Mouse (Mus musculus) myocyte (in vitro differentiated cells): Measurements from ENCODE around the gene Asna1. TPM values are rescaled to one million over a fixed set of nuclear protein-coding genes. Genes with fewer than 3 reads are reported as not detected.

Source experiments
- H3K27me3 ChIP-seq: one replicate; pipeline ENCODE4 v1.6.1; 2011; ENCODE audit not compliant: control insufficient read depth, insufficient read depth, insufficient read length
- H3K36me3 ChIP-seq: one replicate; pipeline ENCODE4 v1.6.1; 2011; ENCODE audit not compliant: control insufficient read depth, insufficient read depth
- H3K4me2 ChIP-seq: one replicate; pipeline ENCODE4 v1.6.1; 2011; ENCODE audit warnings: low read depth, control low read depth
- H3K4me3 ChIP-seq: one replicate; pipeline ENCODE4 v1.5.1; 2011; ENCODE audit warnings: mild to moderate bottlenecking, control low read depth, moderate library complexity
- H3K79me2 ChIP-seq: one replicate; pipeline ENCODE4 v1.6.1; 2011; ENCODE audit not compliant: control insufficient read depth, insufficient read depth
- H3ac ChIP-seq: one replicate; pipeline ENCODE4 v1.6.1; 2011; ENCODE audit not compliant: control insufficient read depth, insufficient read length
- CEBPB ChIP-seq: IDR thresholded peaks from 2 replicates; pipeline ENCODE4 v1.6.1; 2011; ENCODE audit warnings: mild to moderate bottlenecking, moderate library complexity; ENCODE audit not compliant: poor library complexity, insufficient read depth, severe bottlenecking
- E2F4 ChIP-seq: IDR thresholded peaks from one replicate; pipeline ENCODE4 v1.6.1; 2011; ENCODE audit warnings: mild to moderate bottlenecking, control low read depth, moderate library complexity; ENCODE audit not compliant: insufficient read depth
- MAX ChIP-seq: IDR thresholded peaks from one replicate; pipeline ENCODE4 v1.6.1; 2011; ENCODE audit warnings: low read depth, mild to moderate bottlenecking, control low read depth
- MYOD1 ChIP-seq, 3 experiments: IDR thresholded peaks; one replicate each; pipeline ENCODE4 v1.6.1; 2011; ENCODE audit warnings: control low read depth in 2 of 3, low read depth in 2 of 3, mild to moderate bottlenecking in 2 of 3, moderate library complexity in 1 of 3; ENCODE audit not compliant: insufficient read length in 2 of 3, control insufficient read depth in 1 of 3
- MYOG ChIP-seq, 3 experiments: IDR thresholded peaks; one replicate each; pipeline ENCODE4 v1.6.1; 2011; ENCODE audit warnings: control low read depth in 2 of 3, low read depth in 2 of 3, mild to moderate bottlenecking in 2 of 3; ENCODE audit not compliant: insufficient read length in 2 of 3, control insufficient read depth in 1 of 3, insufficient read depth in 1 of 3
- POLR2A ChIP-seq: IDR thresholded peaks from one replicate; pipeline ENCODE4 v1.6.1; 2011; ENCODE audit warnings: low read depth, mild to moderate bottlenecking, control low read depth, moderate library complexity; ENCODE audit not compliant: insufficient read length
- POLR2AphosphoS2 ChIP-seq: IDR thresholded peaks from one replicate; pipeline ENCODE4 v1.6.1; 2011; ENCODE audit warnings: low read depth, control low read depth; ENCODE audit not compliant: insufficient read length
- REST ChIP-seq: IDR thresholded peaks from one replicate; pipeline ENCODE4 v1.6.1; 2011; ENCODE audit warnings: mild to moderate bottlenecking, control low read depth, moderate library complexity; ENCODE audit not compliant: insufficient read depth, insufficient read length
- SRF ChIP-seq: IDR thresholded peaks from one replicate; pipeline ENCODE4 v1.6.1; 2011; ENCODE audit warnings: low read depth; ENCODE audit not compliant: control insufficient read depth, insufficient read length
- TCF12 ChIP-seq: IDR thresholded peaks from one replicate; pipeline ENCODE4 v1.6.1; 2011; ENCODE audit warnings: mild to moderate bottlenecking, control low read depth; ENCODE audit not compliant: poor library complexity, insufficient read depth, severe bottlenecking
- TCF3 ChIP-seq: IDR thresholded peaks from one replicate; pipeline ENCODE4 v1.6.1; 2011; ENCODE audit warnings: low read depth, control low read depth; ENCODE audit not compliant: insufficient read length
- USF1 ChIP-seq: IDR thresholded peaks from one replicate; pipeline ENCODE4 v1.6.1; 2011; ENCODE audit warnings: low read depth, mild to moderate bottlenecking, control low read depth, moderate library complexity
- polyA plus RNA-seq: library from polyadenylated mRNA; unstranded; fragments of >200 nt; fragmentation: generic; extraction: Trizol; gene quantifications from one replicate; pipeline ENCODE4 v1.2.1, GENCODE M21; 2012; ENCODE audit warnings: missing spikeins

Asna1 gene
- polyA plus RNA-seq, 1 experiment = 204 TPM

GRCm38 (mm10) chr8:84975434-84975833 lies 49.6 kb downstream of the Asna1 start:
- Histone ChIP-seq H3K36me3 (peaks cover 7% of the 10 kb centered on the region), H3ac (no peak overlapping the region), H3K4me3 (peak overlapping the region; percentile 92), H3K79me2 (peaks cover 22% of the 10 kb centered on the region), H3K27me3 (no peaks in the 10 kb centered on the region), H3K4me2 (peak overlapping the region; percentile 99)
- TF ChIP-seq POLR2AphosphoS2 (peak; percentile 68), USF1 (no peak)

DNA sequence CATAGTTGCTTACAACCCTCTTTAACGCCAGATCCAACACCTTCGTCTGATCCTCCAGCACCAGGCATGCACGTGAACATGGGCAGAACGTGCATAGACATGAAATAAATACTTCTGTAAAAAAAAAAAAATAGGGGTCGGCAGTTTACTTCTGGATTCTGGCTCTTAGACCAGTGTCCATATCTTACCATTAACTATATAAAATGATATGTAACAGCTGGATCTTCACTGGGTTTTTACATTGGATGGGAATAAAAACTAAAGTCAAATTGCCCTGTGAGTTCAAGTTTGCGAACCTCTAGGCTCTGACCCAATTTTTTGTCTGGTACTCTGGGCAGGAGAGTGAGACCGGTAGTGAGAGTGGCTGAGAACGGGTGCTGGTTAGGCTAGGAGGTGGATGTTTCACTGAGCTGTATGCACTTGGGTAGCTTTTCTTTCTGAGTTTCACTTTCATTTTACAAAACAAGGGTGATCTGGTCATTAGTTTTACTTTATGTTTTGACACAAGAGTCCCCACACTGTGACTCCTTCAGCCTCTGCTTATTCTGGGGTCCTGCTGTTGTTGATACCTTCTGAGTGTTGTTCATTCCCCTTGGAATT lies 50.4 kb downstream of the Asna1 start:
- TF ChIP-seq POLR2AphosphoS2 = no peak
- no peak for TF ChIP-seq TCF12
- TF ChIP-seq MAX = no peak
- no peak for TF ChIP-seq SRF
- no peak for TF ChIP-seq TCF3
- no peak for TF ChIP-seq MYOG (IDR thresholded peaks at IDR 0.05; ENCODE audit: control insufficient read depth in 1 of 3, insufficient read depth in 1 of 3, insufficient read length in 2 of 3, low read depth in 2 of 3)
- TF ChIP-seq REST = no peak
- TF ChIP-seq E2F4 = no peak
- TF ChIP-seq CEBPB = no peak
- TF ChIP-seq POLR2A = no peak
- no peak for TF ChIP-seq USF1
- no peak for TF ChIP-seq MYOD1 (IDR thresholded peaks at IDR 0.05; ENCODE audit: control insufficient read depth in 1 of 3, insufficient read length in 2 of 3, low read depth in 2 of 3)
- peak overlapping the region; percentile 92 for H3K4me3 ChIP-seq

DNA sequence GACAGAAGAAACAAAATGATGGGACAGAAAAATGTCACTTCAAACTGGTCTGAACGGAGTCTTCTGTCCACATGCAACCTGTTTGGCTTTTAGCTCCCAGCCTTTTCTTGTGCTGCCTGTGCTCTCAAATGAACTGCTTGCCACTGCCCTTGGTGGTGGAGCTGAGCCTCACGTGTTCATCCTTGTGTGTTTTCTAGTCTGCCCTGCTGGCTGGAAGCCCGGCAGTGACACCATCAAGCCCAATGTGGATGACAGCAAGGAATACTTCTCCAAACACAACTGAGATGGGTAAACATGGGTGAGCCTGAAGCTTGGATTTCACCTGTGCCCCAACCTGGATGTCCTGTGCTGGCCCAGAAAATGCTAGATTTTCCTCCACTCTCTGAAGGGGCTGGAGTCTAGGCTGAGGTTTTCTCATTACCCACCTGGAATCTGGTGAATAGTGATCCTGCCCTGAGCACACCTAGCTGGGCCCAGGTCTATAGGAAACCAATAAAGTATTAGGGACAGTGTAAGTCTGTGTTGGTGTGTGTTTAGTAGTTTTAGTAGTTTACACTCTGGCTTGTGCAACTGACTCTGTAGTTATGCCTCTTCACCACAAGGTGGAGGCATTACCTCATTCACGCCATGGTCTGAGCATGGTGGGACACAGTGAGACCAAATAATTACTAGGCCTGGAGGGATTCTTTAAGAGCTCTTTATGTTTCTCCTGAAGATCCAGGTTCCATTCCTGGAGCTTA lies 51.1 kb downstream of the Asna1 start:
- TF ChIP-seq POLR2AphosphoS2 (peak; percentile 47), MAX (no peak), MYOG (IDR thresholded peaks at IDR 0.05; ENCODE audit: control insufficient read depth in 1 of 3, insufficient read depth in 1 of 3, insufficient read length in 2 of 3, low read depth in 2 of 3) (no peak), E2F4 (no peak)
- H3K36me3 ChIP-seq = peaks cover 7% of the 10 kb centered on the region
- H3ac ChIP-seq = no peak overlapping the region
- H3K4me2 ChIP-seq = peak overlapping the region; percentile 99
- H3K27me3 ChIP-seq = no peaks in the 10 kb centered on the region
- H3K4me3 ChIP-seq = no peak overlapping the region
- peaks cover 32% of the 10 kb centered on the region for H3K79me2 ChIP-seq

More for the DNA sequence above, 50.4 kb downstream of the Asna1 start:
- Histone ChIP-seq H3K27me3 (no peaks in the 10 kb centered on the region), H3K4me2 (peak overlapping the region; percentile 99), H3ac (no peak overlapping the region), H3K36me3 (peaks cover 7% of the 10 kb centered on the region), H3K79me2 (peaks cover 30% of the 10 kb centered on the region)

- Histone ChIP-seq H3K27me3 (no peaks in the 10 kb centered on the region), H3K4me2 (no peak overlapping the region), H3K4me3 (no peak overlapping the region), H3K36me3 (peaks cover 7% of the 10 kb centered on the region), H3ac (no peak overlapping the region), H3K79me2 (peaks cover 29% of the 10 kb centered on the region)
- TF ChIP-seq REST = no peak
- TF ChIP-seq MYOD1 (IDR thresholded peaks at IDR 0.05; ENCODE audit: control insufficient read depth in 1 of 3, insufficient read length in 2 of 3, low read depth in 2 of 3) = no peak
- no peak for TF ChIP-seq MAX
- TF ChIP-seq USF1 = no peak
- TF ChIP-seq SRF = no peak
- TF ChIP-seq POLR2AphosphoS2 = no peak
- TF ChIP-seq E2F4 = no peak
These were observed 52.0 kb downstream of the Asna1 start for GRCm38 (mm10) chr8:84973079-84973478.

DNA sequence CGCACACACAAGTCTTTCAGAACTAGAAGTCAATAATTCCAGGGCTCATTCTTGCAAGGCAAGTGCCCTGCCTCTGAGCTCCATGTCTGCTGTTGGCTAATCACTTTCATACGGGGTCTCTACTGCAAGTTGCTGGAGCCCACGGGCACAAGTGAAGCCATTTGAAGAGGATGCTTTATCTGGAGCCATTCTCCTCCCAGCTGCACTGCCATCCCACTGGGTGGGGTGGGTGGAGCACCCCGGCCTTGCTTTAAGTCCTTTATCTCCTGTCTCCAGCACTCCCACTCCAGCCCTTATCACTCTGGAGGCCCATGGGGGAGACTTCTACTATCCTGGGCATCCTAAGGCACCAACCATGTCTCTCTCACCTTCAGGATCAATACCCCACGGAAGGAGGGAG lies 54.2 kb downstream of the Asna1 start:
- Histone ChIP-seq H3K36me3 (peaks cover 7% of the 10 kb centered on the region), H3K4me3 (peak overlapping the region; percentile 99), H3ac (no peak overlapping the region), H3K79me2 (peaks cover 14% of the 10 kb centered on the region), H3K4me2 (peak overlapping the region; percentile 71), H3K27me3 (no peaks in the 10 kb centered on the region)
- TF ChIP-seq POLR2A (no peak), CEBPB (no peak), POLR2AphosphoS2 (no peak), SRF (no peak), TCF3 (no peak), MYOG (IDR thresholded peaks at IDR 0.05; ENCODE audit: control insufficient read depth in 1 of 3, insufficient read depth in 1 of 3, insufficient read length in 2 of 3, low read depth in 2 of 3) (no peak), MYOD1 (IDR thresholded peaks at IDR 0.05; ENCODE audit: control insufficient read depth in 1 of 3, insufficient read length in 2 of 3, low read depth in 2 of 3) (no peak), REST (no peak), MAX (no peak), USF1 (no peak), E2F4 (no peak), TCF12 (no peak)
